Mouse (Mus musculus): ENCODE measurements around the gene Smap2. TPM values are rescaled to one million over a fixed set of nuclear protein-coding genes. Genes with fewer than 3 reads are reported as not detected.

Gene Smap2
- total and polyA plus RNA-seq, 2 experiments = 13.7 to 19.2 TPM

- Histone ChIP-seq H3K27me3 (ENCODE audit: control insufficient read depth, insufficient read depth, low read length) (no peaks in the 10 kb centered on the region), H3K79me2 (ENCODE audit: control insufficient read depth, insufficient read depth, low read length) (no peaks in the 10 kb centered on the region), H3K9ac (ENCODE audit: low read depth, low read length) (no peak overlapping the region), H3K4me3 (ENCODE audit: insufficient read depth, low read depth, low read length) (no peak overlapping the region), H3K36me3 (ENCODE audit: control insufficient read depth, insufficient read depth, low read length) (peaks cover 8% of the 10 kb centered on the region), H3K4me1 (ENCODE audit: control insufficient read depth, insufficient read depth, low read length) (peaks cover 3% of the 10 kb centered on the region; the same call in 1 of the 2 replicates), H3K27ac (replicated peaks; ENCODE audit: insufficient read depth, low read depth, low read length) (no peak overlapping the region)
- WGBS = 97% methylated on average over 18 of the region's 18 CpGs
- TF ChIP-seq POLR2A (IDR thresholded peaks at IDR 0.05; ENCODE audit: extremely low read depth, insufficient read depth, low read length) (no peak), CTCF (IDR thresholded peaks at IDR 0.05; ENCODE audit: low read depth, low read length) (no peak)
- DNase-seq (ENCODE audit: extremely low read depth, low read depth, low spot score) = no peak
Measured at GRCm38 (mm10) chr4:120930736-120931135, 86.3 kb downstream of the Smap2 start.

DNA sequence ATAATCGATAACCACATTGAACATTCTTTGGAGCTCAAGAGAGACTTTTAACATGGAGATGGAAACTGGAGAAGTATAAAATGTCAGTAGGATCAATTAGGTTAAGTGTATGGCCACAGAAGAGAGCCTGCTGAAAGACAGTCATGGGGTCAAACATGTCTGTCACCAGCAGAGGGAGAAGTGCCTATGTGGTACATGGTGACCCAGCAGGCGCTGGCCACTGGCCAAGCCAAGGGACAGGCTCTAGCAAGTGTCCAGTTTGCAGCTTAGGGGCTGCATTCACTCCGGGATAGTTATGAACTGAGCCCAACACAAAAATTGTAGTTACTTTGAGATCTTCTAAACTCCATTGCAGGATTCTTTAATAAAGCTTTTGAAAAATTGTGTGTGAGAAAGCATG, 88.4 kb downstream of the Smap2 start:
- TF ChIP-seq POLR2A (IDR thresholded peaks at IDR 0.05; ENCODE audit: extremely low read depth, insufficient read depth, low read length) (no peak), CTCF (IDR thresholded peaks at IDR 0.05; ENCODE audit: low read depth, low read length) (no peak)
- Histone ChIP-seq H3K4me1 (ENCODE audit: control insufficient read depth, insufficient read depth, low read length) (peaks cover 3% of the 10 kb centered on the region; the same call in 1 of the 2 replicates), H3K36me3 (ENCODE audit: control insufficient read depth, insufficient read depth, low read length) (peaks cover under 1% of the 10 kb centered on the region; the same call in 1 of the 2 replicates), H3K79me2 (ENCODE audit: control insufficient read depth, insufficient read depth, low read length) (no peaks in the 10 kb centered on the region), H3K4me3 (ENCODE audit: insufficient read depth, low read depth, low read length) (no peak overlapping the region), H3K27me3 (ENCODE audit: control insufficient read depth, insufficient read depth, low read length) (no peaks in the 10 kb centered on the region), H3K9ac (ENCODE audit: low read depth, low read length) (no peak overlapping the region), H3K27ac (replicated peaks; ENCODE audit: insufficient read depth, low read depth, low read length) (no peak overlapping the region)
- WGBS = 88% methylated on average over 3 of the region's 3 CpGs
- DNase-seq (ENCODE audit: extremely low read depth, low read depth, low spot score) = no peak

- peak; percentile 61 for DNase-seq (ENCODE audit: extremely low read depth, low read depth, low spot score)
- H3K36me3 ChIP-seq (ENCODE audit: control insufficient read depth, insufficient read depth, low read length) = peaks cover 2% of the 10 kb centered on the region; the same call in 1 of the 2 replicates
- H3K4me3 ChIP-seq (ENCODE audit: insufficient read depth, low read depth, low read length) = peak overlapping the region; percentile 71; the same call in 1 of the 2 replicates
- H3K27ac ChIP-seq (replicated peaks; ENCODE audit: insufficient read depth, low read depth, low read length) = peak overlapping the region; percentile 74
- no peaks in the 10 kb centered on the region for H3K79me2 ChIP-seq (ENCODE audit: control insufficient read depth, insufficient read depth, low read length)
- peaks cover 3% of the 10 kb centered on the region; the same call in 1 of the 2 replicates for H3K4me1 ChIP-seq (ENCODE audit: control insufficient read depth, insufficient read depth, low read length)
- 9% methylated on average over 3 of the region's 3 CpGs for WGBS
- no peak overlapping the region for H3K9ac ChIP-seq (ENCODE audit: low read depth, low read length)
- TF ChIP-seq CTCF (IDR thresholded peaks at IDR 0.05; ENCODE audit: low read depth, low read length) = peak; percentile 27; the same call in 1 of the 2 replicates
- TF ChIP-seq POLR2A (IDR thresholded peaks at IDR 0.05; ENCODE audit: extremely low read depth, insufficient read depth, low read length) = no peak
- H3K27me3 ChIP-seq (ENCODE audit: control insufficient read depth, insufficient read depth, low read length) = no peaks in the 10 kb centered on the region
Measured at GRCm38 (mm10) chr4:120925386-120925785, 91.7 kb downstream of the Smap2 start.

- WGBS = under 1% methylated on average over 33 of the region's 33 CpGs
- DNase-seq (ENCODE audit: extremely low read depth, low read depth, low spot score) = peak; percentile 56
- H3K36me3 ChIP-seq (ENCODE audit: control insufficient read depth, insufficient read depth, low read length) = peaks cover 2% of the 10 kb centered on the region; the same call in 1 of the 2 replicates
- H3K79me2 ChIP-seq (ENCODE audit: control insufficient read depth, insufficient read depth, low read length) = no peaks in the 10 kb centered on the region
- H3K27ac ChIP-seq (replicated peaks; ENCODE audit: insufficient read depth, low read depth, low read length) = peak within 1 kb of the TSS; percentile 74
- peak; percentile 76 for TF ChIP-seq POLR2A (IDR thresholded peaks at IDR 0.05; ENCODE audit: extremely low read depth, insufficient read depth, low read length)
- no peak for TF ChIP-seq CTCF (IDR thresholded peaks at IDR 0.05; ENCODE audit: low read depth, low read length)
- H3K4me1 ChIP-seq (ENCODE audit: control insufficient read depth, insufficient read depth, low read length) = peaks cover 3% of the 10 kb centered on the region; the same call in 1 of the 2 replicates
- H3K4me3 ChIP-seq (ENCODE audit: insufficient read depth, low read depth, low read length) = peak within 1 kb of the TSS; percentile 71
- H3K9ac ChIP-seq (ENCODE audit: low read depth, low read length) = peak within 1 kb of the TSS; percentile 90
- no peaks in the 10 kb centered on the region for H3K27me3 ChIP-seq (ENCODE audit: control insufficient read depth, insufficient read depth, low read length)
Measured at GRCm38 (mm10) chr4:120924554-120925299, 92.3 kb downstream of the Smap2 start, which contains the start of gene Exo5. Exo5 (minus strand) TSS chr4:120925017.

DNA sequence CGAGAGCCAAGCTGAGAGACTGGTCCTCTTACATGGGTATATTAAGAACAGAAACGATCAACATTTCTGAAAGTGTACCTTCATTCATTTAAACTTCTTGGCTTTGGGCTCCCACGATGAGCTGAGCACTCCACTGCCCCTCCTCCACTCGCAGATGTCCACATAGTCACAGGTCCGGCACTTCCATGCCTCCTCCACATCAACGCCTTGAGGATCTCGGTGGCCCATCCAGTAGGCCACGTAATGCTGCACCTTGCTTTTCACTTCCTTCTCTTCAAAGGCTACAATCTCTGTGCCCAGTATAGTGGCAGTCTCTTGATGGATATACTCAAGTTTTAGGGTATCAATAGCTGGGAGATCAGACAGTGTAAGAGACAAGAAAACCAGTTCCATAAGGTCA, 95.6 kb downstream of the Smap2 start:
- Histone ChIP-seq H3K27me3 (ENCODE audit: control insufficient read depth, insufficient read depth, low read length) (no peaks in the 10 kb centered on the region), H3K79me2 (ENCODE audit: control insufficient read depth, insufficient read depth, low read length) (no peaks in the 10 kb centered on the region), H3K4me3 (ENCODE audit: insufficient read depth, low read depth, low read length) (no peak overlapping the region), H3K9ac (ENCODE audit: low read depth, low read length) (no peak overlapping the region), H3K4me1 (ENCODE audit: control insufficient read depth, insufficient read depth, low read length) (peaks cover 3% of the 10 kb centered on the region; the same call in 1 of the 2 replicates), H3K36me3 (ENCODE audit: control insufficient read depth, insufficient read depth, low read length) (peaks cover 2% of the 10 kb centered on the region; the same call in 1 of the 2 replicates), H3K27ac (replicated peaks; ENCODE audit: insufficient read depth, low read depth, low read length) (no peak overlapping the region)
- WGBS = 90% methylated on average over 8 of the region's 8 CpGs
- no peak for DNase-seq (ENCODE audit: extremely low read depth, low read depth, low spot score)
- TF ChIP-seq CTCF (IDR thresholded peaks at IDR 0.05; ENCODE audit: low read depth, low read length) = no peak
- no peak for TF ChIP-seq POLR2A (IDR thresholded peaks at IDR 0.05; ENCODE audit: extremely low read depth, insufficient read depth, low read length)

Other genes starting within 250 kb of the Smap2 start
- gene Nfyc, start 185.7 kb downstream of the Smap2 start, total RNA-seq (2014; rRNA removed) = 21.5 and 25.2 TPM in 2 replicates
- 70.3 and 73.6 TPM in 2 replicates for gene Nfyc, start 185.7 kb downstream of the Smap2 start, polyA plus RNA-seq (2012; rRNA removed)
- 0.65 and 1.0 TPM in 2 replicates for gene Rims3, start 162.4 kb downstream of the Smap2 start, total RNA-seq (2014; rRNA removed)
- gene Rims3, start 162.4 kb downstream of the Smap2 start, polyA plus RNA-seq (2012; rRNA removed) = 0.40 and 0.65 TPM in 2 replicates
- gene Exo5, start 92.2 kb downstream of the Smap2 start, total RNA-seq (2014; rRNA removed) = 3.2 and 5.4 TPM in 2 replicates
- gene Exo5, start 92.2 kb downstream of the Smap2 start, polyA plus RNA-seq (2012; rRNA removed) = 1.4 and 1.6 TPM in 2 replicates
- 1.3 and 3.5 TPM in 2 replicates for gene Zfp69, start 65.5 kb downstream of the Smap2 start, total RNA-seq (2014; rRNA removed)
- 0.87 and 1.00 TPM in 2 replicates for gene Zfp69, start 65.5 kb downstream of the Smap2 start, polyA plus RNA-seq (2012; rRNA removed)
- gene Col9a2, start 22.1 kb upstream of the Smap2 start, total RNA-seq (2014; rRNA removed) = not detected in 2 replicates
- not detected in 2 replicates for gene Col9a2, start 22.1 kb upstream of the Smap2 start, polyA plus RNA-seq (2012; rRNA removed)
- 37.3 and 41.0 TPM in 2 replicates for gene Zmpste24, start 81.0 kb upstream of the Smap2 start, total RNA-seq (2014; rRNA removed)
- gene Zmpste24, start 81.0 kb upstream of the Smap2 start, polyA plus RNA-seq (2012; rRNA removed) = 24.3 and 25.7 TPM in 2 replicates
- not detected in 2 replicates for gene Tmco2, start 92.0 kb upstream of the Smap2 start, total RNA-seq (2014; rRNA removed)
- gene Tmco2, start 92.0 kb upstream of the Smap2 start, polyA plus RNA-seq (2012; rRNA removed) = not detected in 2 replicates
- 9.5 and 10.5 TPM in 2 replicates for gene Rlf, start 197.8 kb upstream of the Smap2 start, total RNA-seq (2014; rRNA removed)
- gene Rlf, start 197.8 kb upstream of the Smap2 start, polyA plus RNA-seq (2012; rRNA removed) = 1.3 and 1.5 TPM in 2 replicates

Data from liver, adult 2 months (tissue).